Mouse (Mus musculus): ENCODE data around the gene Adat2. TPM values are rescaled to one million over a fixed set of nuclear protein-coding genes. Genes with fewer than 3 reads are reported as not detected.
A peak's percentile ranks its signal among the peaks of the same experiment; 100 is the strongest.

Adat2 gene
- polyA plus RNA-seq, 1 experiment, result 2.8 TPM

GRCm38 (mm10) chr10:13554316-13554715 lies 1.6 kb downstream of the Adat2 start:
- H3K27ac ChIP-seq (ENCODE audit: control insufficient read depth, insufficient read depth, low read depth, low read length, poor library complexity), result no peak overlapping the region
- 79% methylated on average over 1 of the region's 1 CpGs for WGBS
- H3K4me3 ChIP-seq (replicated peaks; ENCODE audit: control insufficient read depth, low read depth, low read length), result no peak overlapping the region
- TF ChIP-seq CTCF (IDR thresholded peaks at IDR 0.05; ENCODE audit: control insufficient read depth, insufficient read depth, low read length), result no peak
- no peak for TF ChIP-seq POLR2A (IDR thresholded peaks at IDR 0.05; ENCODE audit: borderline replicate concordance, control insufficient read depth, low read depth, low read length)
- no peaks in the 10 kb centered on the region; the same call in 1 of the 2 replicates for H3K4me1 ChIP-seq (ENCODE audit: control insufficient read depth, insufficient read depth, low read length)

GRCm38 (mm10) chr10:13560014-13560674 lies 7.5 kb downstream of the Adat2 start:
- TF ChIP-seq POLR2A (IDR thresholded peaks at IDR 0.05; ENCODE audit: borderline replicate concordance, control insufficient read depth, low read depth, low read length) (no peak), CTCF (IDR thresholded peaks at IDR 0.05; ENCODE audit: control insufficient read depth, insufficient read depth, low read length) (no peak)
- Histone ChIP-seq H3K4me3 (replicated peaks; ENCODE audit: control insufficient read depth, low read depth, low read length) (peak overlapping the region; percentile 17), H3K4me1 (ENCODE audit: control insufficient read depth, insufficient read depth, low read length) (peaks cover 3% of the 10 kb centered on the region; the same call in 1 of the 2 replicates), H3K27ac (ENCODE audit: control insufficient read depth, insufficient read depth, low read depth, low read length, poor library complexity) (peak overlapping the region; percentile 31; the same call in 1 of the 2 replicates)
- WGBS, result 51% methylated on average over 13 of the region's 13 CpGs

GRCm38 (mm10) chr10:13564364-13565079 lies 11.8 kb downstream of the Adat2 start:
- 30% methylated on average over 24 of the region's 24 CpGs for WGBS
- Histone ChIP-seq H3K4me1 (ENCODE audit: control insufficient read depth, insufficient read depth, low read length) (peaks cover 3% of the 10 kb centered on the region; the same call in 1 of the 2 replicates), H3K27ac (ENCODE audit: control insufficient read depth, insufficient read depth, low read depth, low read length, poor library complexity) (no peak overlapping the region), H3K4me3 (replicated peaks; ENCODE audit: control insufficient read depth, low read depth, low read length) (no peak overlapping the region)
- TF ChIP-seq POLR2A (IDR thresholded peaks at IDR 0.05; ENCODE audit: borderline replicate concordance, control insufficient read depth, low read depth, low read length) (no peak), CTCF (IDR thresholded peaks at IDR 0.05; ENCODE audit: control insufficient read depth, insufficient read depth, low read length) (peak; percentile 83)

- WGBS, result 32% methylated on average over 8 of the region's 8 CpGs
- TF ChIP-seq POLR2A (IDR thresholded peaks at IDR 0.05; ENCODE audit: borderline replicate concordance, control insufficient read depth, low read depth, low read length), result no peak
- TF ChIP-seq CTCF (IDR thresholded peaks at IDR 0.05; ENCODE audit: control insufficient read depth, insufficient read depth, low read length), result no peak
- Histone ChIP-seq H3K4me1 (ENCODE audit: control insufficient read depth, insufficient read depth, low read length) (peaks cover 3% of the 10 kb centered on the region; the same call in 1 of the 2 replicates), H3K27ac (ENCODE audit: control insufficient read depth, insufficient read depth, low read depth, low read length, poor library complexity) (no peak overlapping the region), H3K4me3 (replicated peaks; ENCODE audit: control insufficient read depth, low read depth, low read length) (no peak overlapping the region)
Observed at GRCm38 (mm10) chr10:13565080-13565448, 12.4 kb downstream of the Adat2 start.

GRCm38 (mm10) chr10:13566393-13566792 lies 13.7 kb downstream of the Adat2 start:
- Histone ChIP-seq H3K4me3 (replicated peaks; ENCODE audit: control insufficient read depth, low read depth, low read length) (no peak overlapping the region), H3K27ac (ENCODE audit: control insufficient read depth, insufficient read depth, low read depth, low read length, poor library complexity) (no peak overlapping the region), H3K4me1 (ENCODE audit: control insufficient read depth, insufficient read depth, low read length) (no peaks in the 10 kb centered on the region)
- WGBS, result 84% methylated on average over 13 of the region's 13 CpGs
- TF ChIP-seq CTCF (IDR thresholded peaks at IDR 0.05; ENCODE audit: control insufficient read depth, insufficient read depth, low read length), result no peak

- 74% methylated on average over 7 of the region's 7 CpGs for WGBS
- Histone ChIP-seq H3K4me3 (replicated peaks; ENCODE audit: control insufficient read depth, low read depth, low read length) (no peak overlapping the region), H3K27ac (ENCODE audit: control insufficient read depth, insufficient read depth, low read depth, low read length, poor library complexity) (no peak overlapping the region), H3K4me1 (ENCODE audit: control insufficient read depth, insufficient read depth, low read length) (no peaks in the 10 kb centered on the region)
- TF ChIP-seq POLR2A (IDR thresholded peaks at IDR 0.05; ENCODE audit: borderline replicate concordance, control insufficient read depth, low read depth, low read length) (no peak), CTCF (IDR thresholded peaks at IDR 0.05; ENCODE audit: control insufficient read depth, insufficient read depth, low read length) (no peak)
Observed at GRCm38 (mm10) chr10:13569818-13570217, 17.1 kb downstream of the Adat2 start.

- TF ChIP-seq POLR2A (IDR thresholded peaks at IDR 0.05; ENCODE audit: borderline replicate concordance, control insufficient read depth, low read depth, low read length), result no peak
- Histone ChIP-seq H3K4me1 (ENCODE audit: control insufficient read depth, insufficient read depth, low read length) (no peaks in the 10 kb centered on the region), H3K4me3 (replicated peaks; ENCODE audit: control insufficient read depth, low read depth, low read length) (no peak overlapping the region), H3K27ac (ENCODE audit: control insufficient read depth, insufficient read depth, low read depth, low read length, poor library complexity) (no peak overlapping the region)
- 75% methylated on average over 9 of the region's 9 CpGs for WGBS
Observed at GRCm38 (mm10) chr10:13570697-13571538, 18.2 kb downstream of the Adat2 start.

GRCm38 (mm10) chr10:13572003-13572402 lies 19.3 kb downstream of the Adat2 start:
- WGBS, result 66% methylated on average over 10 of the region's 10 CpGs
- Histone ChIP-seq H3K4me3 (replicated peaks; ENCODE audit: control insufficient read depth, low read depth, low read length) (no peak overlapping the region), H3K4me1 (ENCODE audit: control insufficient read depth, insufficient read depth, low read length) (no peaks in the 10 kb centered on the region), H3K27ac (ENCODE audit: control insufficient read depth, insufficient read depth, low read depth, low read length, poor library complexity) (no peak overlapping the region)
- no peak for TF ChIP-seq POLR2A (IDR thresholded peaks at IDR 0.05; ENCODE audit: borderline replicate concordance, control insufficient read depth, low read depth, low read length)
- TF ChIP-seq CTCF (IDR thresholded peaks at IDR 0.05; ENCODE audit: control insufficient read depth, insufficient read depth, low read length), result no peak
